Mouse (Mus musculus): ENCODE data around the gene Gpatch8.

- TF ChIP-seq CTCF (IDR thresholded peaks at IDR 0.05; ENCODE audit: control insufficient read depth, insufficient read depth, insufficient replicate concordance, low read depth, low read length), result no peak
- TF ChIP-seq POLR2A (IDR thresholded peaks at IDR 0.05; ENCODE audit: control insufficient read depth, low read depth, low read length), result no peak
Measured at GRCm38 (mm10) chr11:102429551-102429950, 126.6 kb downstream of the Gpatch8 start.

Measured in testis, adult 2 months (tissue).